Mouse (Mus musculus): ENCODE data around the gene Sept12. TPM values are rescaled to one million over a fixed set of nuclear protein-coding genes. Genes with fewer than 3 reads are reported as not detected.
A peak's percentile ranks its signal among the peaks of the same experiment; 100 is the strongest.

The Sept12 gene
- polyA plus RNA-seq, 1 experiment from 2014 or later: not detected

GRCm38 (mm10) chr16:4943431-4943830 is 54.2 kb downstream of the Sept12 start:
- 92% methylated on average over 3 of the region's 3 CpGs for WGBS
- H3K27ac ChIP-seq (ENCODE audit: low read length): no peak overlapping the region
- peaks cover 6% of the 10 kb centered on the region for H3K4me1 ChIP-seq (ENCODE audit: control insufficient read depth, insufficient read depth, low read length)
- H3K9ac ChIP-seq (ENCODE audit: low read depth, low read length): no peak overlapping the region
- no peaks in the 10 kb centered on the region for H3K9me3 ChIP-seq (ENCODE audit: control insufficient read depth, low read length)
- ATAC-seq: no peak
- H3K27me3 ChIP-seq (replicated peaks; ENCODE audit: control insufficient read depth, insufficient read depth, low read length): no peaks in the 10 kb centered on the region
- no peak overlapping the region for H3K4me3 ChIP-seq (ENCODE audit: low read length)
- H3K4me2 ChIP-seq (ENCODE audit: low read depth, low read length): no peak overlapping the region
- peaks cover 14% of the 10 kb centered on the region for H3K36me3 ChIP-seq (ENCODE audit: control insufficient read depth, insufficient read depth, low read length)

DNA sequence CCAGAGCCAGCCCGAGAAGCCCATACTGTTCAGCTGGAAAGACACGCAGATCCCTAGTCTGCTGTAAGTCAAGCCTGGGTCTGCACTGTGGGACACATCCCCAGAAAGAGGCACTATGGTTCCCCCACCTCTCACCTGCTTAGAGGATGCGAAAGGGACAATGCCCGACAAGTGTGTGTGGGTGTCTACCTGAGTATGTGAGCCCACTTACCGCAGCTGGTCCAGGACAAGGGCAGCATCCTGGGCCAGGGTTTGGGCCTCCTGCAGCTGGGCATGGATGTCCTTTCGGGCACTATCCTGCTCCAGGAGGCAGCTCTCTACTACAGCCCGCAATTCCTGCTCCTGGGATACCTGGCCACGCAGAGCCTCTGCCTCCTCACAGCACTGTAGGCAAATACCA is 54.8 kb downstream of the Sept12 start:
- Histone ChIP-seq H3K4me2 (ENCODE audit: low read depth, low read length) (no peak overlapping the region), H3K27ac (ENCODE audit: low read length) (no peak overlapping the region), H3K9ac (ENCODE audit: low read depth, low read length) (no peak overlapping the region), H3K36me3 (ENCODE audit: control insufficient read depth, insufficient read depth, low read length) (peaks cover 14% of the 10 kb centered on the region), H3K9me3 (ENCODE audit: control insufficient read depth, low read length) (no peaks in the 10 kb centered on the region), H3K27me3 (replicated peaks; ENCODE audit: control insufficient read depth, insufficient read depth, low read length) (no peaks in the 10 kb centered on the region), H3K4me1 (ENCODE audit: control insufficient read depth, insufficient read depth, low read length) (peaks cover 6% of the 10 kb centered on the region), H3K4me3 (ENCODE audit: low read length) (no peak overlapping the region)
- no peak for ATAC-seq
- whole genome bisulfite sequencing: 91% methylated on average over 8 of the region's 8 CpGs

DNA sequence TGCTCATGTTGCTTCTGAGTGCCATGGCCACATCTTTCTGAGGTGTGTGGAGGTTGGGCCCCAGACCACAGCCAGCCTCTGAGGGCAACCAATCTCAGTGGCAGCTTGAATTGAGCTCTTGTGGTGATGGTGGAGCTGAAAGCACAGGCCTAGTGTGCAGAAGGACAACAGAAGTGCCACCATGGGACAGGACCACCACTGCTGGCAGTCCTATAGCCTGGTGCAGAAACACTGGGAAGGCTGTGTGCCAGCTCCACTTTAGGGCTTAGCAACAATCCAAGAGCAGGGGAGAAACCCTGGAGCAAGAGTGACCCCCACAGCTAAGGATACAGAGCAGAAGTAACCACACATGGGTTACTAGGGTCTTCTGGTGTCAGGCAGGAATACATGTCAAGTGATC is 56.6 kb downstream of the Sept12 start:
- ATAC-seq: no peak
- Histone ChIP-seq H3K36me3 (ENCODE audit: control insufficient read depth, insufficient read depth, low read length) (peaks cover 19% of the 10 kb centered on the region), H3K4me3 (ENCODE audit: low read length) (no peak overlapping the region), H3K4me1 (ENCODE audit: control insufficient read depth, insufficient read depth, low read length) (peaks cover 6% of the 10 kb centered on the region), H3K9ac (ENCODE audit: low read depth, low read length) (no peak overlapping the region), H3K4me2 (ENCODE audit: low read depth, low read length) (no peak overlapping the region), H3K9me3 (ENCODE audit: control insufficient read depth, low read length) (no peaks in the 10 kb centered on the region), H3K27me3 (replicated peaks; ENCODE audit: control insufficient read depth, insufficient read depth, low read length) (no peaks in the 10 kb centered on the region), H3K27ac (ENCODE audit: low read length) (no peak overlapping the region)

GRCm38 (mm10) chr16:4940311-4940850 is 57.3 kb downstream of the Sept12 start:
- WGBS: 91% methylated on average over 10 of the region's 10 CpGs
- H3K9ac ChIP-seq (ENCODE audit: low read depth, low read length): no peak overlapping the region

GRCm38 (mm10) chr16:4939412-4939811 is 58.2 kb downstream of the Sept12 start:
- Histone ChIP-seq H3K4me2 (ENCODE audit: low read depth, low read length) (peak overlapping the region; percentile 88), H3K9me3 (ENCODE audit: control insufficient read depth, low read length) (no peaks in the 10 kb centered on the region), H3K9ac (ENCODE audit: low read depth, low read length) (peak overlapping the region; percentile 97), H3K27me3 (replicated peaks; ENCODE audit: control insufficient read depth, insufficient read depth, low read length) (no peaks in the 10 kb centered on the region), H3K36me3 (ENCODE audit: control insufficient read depth, insufficient read depth, low read length) (peaks cover 19% of the 10 kb centered on the region), H3K4me3 (ENCODE audit: low read length) (peak overlapping the region; percentile 98), H3K4me1 (ENCODE audit: control insufficient read depth, insufficient read depth, low read length) (peaks cover 6% of the 10 kb centered on the region), H3K27ac (ENCODE audit: low read length) (peak overlapping the region; percentile 90)
- ATAC-seq: peak; percentile 77
- 1% methylated on average over 16 of the region's 16 CpGs for WGBS

More at GRCm38 (mm10) chr16:4940311-4940850, 57.3 kb downstream of the Sept12 start:
- H3K9me3 ChIP-seq (ENCODE audit: control insufficient read depth, low read length): no peaks in the 10 kb centered on the region
- no peak overlapping the region for H3K4me3 ChIP-seq (ENCODE audit: low read length)
- no peak overlapping the region for H3K4me2 ChIP-seq (ENCODE audit: low read depth, low read length)
- H3K27ac ChIP-seq (ENCODE audit: low read length): no peak overlapping the region
- no peaks in the 10 kb centered on the region for H3K27me3 ChIP-seq (replicated peaks; ENCODE audit: control insufficient read depth, insufficient read depth, low read length)
- H3K4me1 ChIP-seq (ENCODE audit: control insufficient read depth, insufficient read depth, low read length): peaks cover 6% of the 10 kb centered on the region
- no peak for ATAC-seq
- peaks cover 19% of the 10 kb centered on the region for H3K36me3 ChIP-seq (ENCODE audit: control insufficient read depth, insufficient read depth, low read length)

DNA sequence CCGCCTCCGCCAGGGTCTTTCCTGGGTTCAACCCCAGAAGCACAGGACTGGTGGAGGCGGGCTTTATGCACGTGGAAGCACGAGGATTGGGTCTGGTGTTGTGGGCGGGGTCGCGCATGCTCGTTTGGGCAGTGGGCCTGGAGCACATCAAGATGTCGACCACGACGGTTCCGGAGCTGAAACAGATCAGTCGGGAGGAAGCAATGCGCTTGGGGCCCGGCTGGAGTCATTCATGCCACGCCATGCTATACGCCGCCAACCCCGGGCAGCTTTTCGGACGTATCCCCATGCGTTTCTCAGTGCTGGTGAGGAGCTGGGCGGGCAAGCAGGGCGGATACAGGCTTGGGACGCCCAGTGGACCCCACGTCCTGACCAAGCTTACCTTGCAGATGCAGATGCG is 58.7 kb downstream of the Sept12 start:
- H3K27ac ChIP-seq (ENCODE audit: low read length): peak overlapping the region; percentile 90
- H3K36me3 ChIP-seq (ENCODE audit: control insufficient read depth, insufficient read depth, low read length): peaks cover 18% of the 10 kb centered on the region
- no peaks in the 10 kb centered on the region for H3K27me3 ChIP-seq (replicated peaks; ENCODE audit: control insufficient read depth, insufficient read depth, low read length)
- 0% methylated on average over 28 of the region's 28 CpGs for WGBS
- H3K9me3 ChIP-seq (ENCODE audit: control insufficient read depth, low read length): no peaks in the 10 kb centered on the region
- peak; percentile 97 for ATAC-seq
- H3K4me1 ChIP-seq (ENCODE audit: control insufficient read depth, insufficient read depth, low read length): peaks cover 6% of the 10 kb centered on the region
- H3K9ac ChIP-seq (ENCODE audit: low read depth, low read length): peak overlapping the region; percentile 97
- peak overlapping the region; percentile 88 for H3K4me2 ChIP-seq (ENCODE audit: low read depth, low read length)
- peak overlapping the region; percentile 98 for H3K4me3 ChIP-seq (ENCODE audit: low read length)

DNA sequence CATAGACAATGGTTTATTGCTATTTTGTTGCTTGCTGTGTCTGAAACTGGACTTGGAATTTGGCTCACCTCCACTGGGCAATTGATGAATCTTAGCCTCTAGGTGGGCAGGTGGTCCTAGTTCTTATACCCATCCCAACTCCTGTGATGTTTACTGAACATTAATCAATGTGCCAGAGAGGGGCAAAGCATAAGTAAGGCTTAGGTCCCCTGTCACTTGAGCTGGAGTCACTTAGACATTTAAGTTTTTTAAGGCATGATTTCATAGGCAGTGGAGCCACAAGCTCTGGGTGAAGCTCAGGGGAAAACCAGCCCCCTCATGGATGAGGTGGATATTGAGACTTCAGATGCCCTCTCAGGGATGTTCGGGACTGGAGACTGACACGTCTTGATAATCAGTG is 59.2 kb downstream of the Sept12 start, which contains the start of gene Nudt16l1:
Gene Nudt16l1 (plus strand): TSS at position 301 of the 400 bp plus-strand sequence.
- Histone ChIP-seq H3K36me3 (ENCODE audit: control insufficient read depth, insufficient read depth, low read length) (peaks cover 17% of the 10 kb centered on the region), H3K9ac (ENCODE audit: low read depth, low read length) (peak within 1 kb of the TSS; percentile 97), H3K27me3 (replicated peaks; ENCODE audit: control insufficient read depth, insufficient read depth, low read length) (no peaks in the 10 kb centered on the region), H3K4me3 (ENCODE audit: low read length) (peak within 1 kb of the TSS; percentile 98), H3K4me2 (ENCODE audit: low read depth, low read length) (peak within 1 kb of the TSS; percentile 88), H3K27ac (ENCODE audit: low read length) (peak within 1 kb of the TSS; percentile 90), H3K9me3 (ENCODE audit: control insufficient read depth, low read length) (no peaks in the 10 kb centered on the region), H3K4me1 (ENCODE audit: control insufficient read depth, insufficient read depth, low read length) (peaks cover 6% of the 10 kb centered on the region)
- ATAC-seq: no peak; the same call in 1 of the 2 replicates
- 2% methylated on average over 2 of the region's 2 CpGs for WGBS

DNA sequence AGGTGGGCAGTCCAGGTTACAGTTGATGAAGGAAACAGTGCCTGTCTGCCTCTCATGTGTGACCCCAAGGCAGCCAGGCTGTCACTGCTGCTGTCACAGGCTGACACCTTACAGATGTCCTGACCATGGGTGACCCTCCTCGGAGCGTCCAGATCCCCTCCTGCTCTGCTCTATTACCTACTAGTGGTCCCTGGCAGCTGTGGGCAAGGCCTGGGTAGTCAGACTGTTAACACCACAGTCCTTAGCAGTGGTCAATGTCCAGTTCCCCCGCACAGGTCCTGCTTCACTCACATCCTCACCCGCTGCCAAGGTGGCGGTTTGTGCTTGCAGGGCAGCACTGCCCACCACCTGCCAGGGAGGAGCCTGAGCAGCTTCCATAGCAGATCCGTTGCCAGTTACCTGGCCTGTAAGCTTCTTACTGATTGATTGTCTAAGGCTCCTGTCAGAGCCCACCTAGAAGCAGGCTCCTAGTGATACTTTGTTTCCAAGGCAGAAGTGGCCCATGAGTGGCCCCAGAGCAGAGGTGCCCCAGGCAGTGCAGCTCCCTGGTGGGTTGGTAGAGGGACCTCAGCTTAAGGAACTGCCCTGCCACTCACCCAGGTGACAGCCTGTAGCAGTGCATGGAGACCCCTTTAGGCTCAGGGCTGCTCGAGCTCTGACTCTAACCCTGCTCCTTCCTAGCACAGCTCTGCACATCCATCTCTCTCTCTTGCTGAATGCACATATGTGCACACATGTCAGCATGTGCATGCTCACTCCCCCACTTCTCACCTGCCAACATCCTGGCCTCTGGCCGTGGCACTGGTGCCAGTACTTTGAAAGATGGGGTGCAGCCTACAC is 60.1 kb downstream of the Sept12 start:
- no peaks in the 10 kb centered on the region for H3K9me3 ChIP-seq (ENCODE audit: control insufficient read depth, low read length)
- no peak overlapping the region for H3K4me2 ChIP-seq (ENCODE audit: low read depth, low read length)
- no peak overlapping the region for H3K9ac ChIP-seq (ENCODE audit: low read depth, low read length)
- no peaks in the 10 kb centered on the region for H3K27me3 ChIP-seq (replicated peaks; ENCODE audit: control insufficient read depth, insufficient read depth, low read length)
- peaks cover 15% of the 10 kb centered on the region for H3K36me3 ChIP-seq (ENCODE audit: control insufficient read depth, insufficient read depth, low read length)
- no peak overlapping the region for H3K27ac ChIP-seq (ENCODE audit: low read length)
- no peak overlapping the region for H3K4me3 ChIP-seq (ENCODE audit: low read length)
- 88% methylated on average over 8 of the region's 8 CpGs for WGBS
- peaks cover 10% of the 10 kb centered on the region for H3K4me1 ChIP-seq (ENCODE audit: control insufficient read depth, insufficient read depth, low read length)
- no peak for ATAC-seq
